Mouse (Mus musculus): ENCODE measurements around the gene Akr1b8.
"Not testable (repeated sequence)": the region's sequence is repeated elsewhere in the genome, so short reads cannot be mapped to it uniquely, and the experiment has no call there.

Gene Akr1b8

DNA sequence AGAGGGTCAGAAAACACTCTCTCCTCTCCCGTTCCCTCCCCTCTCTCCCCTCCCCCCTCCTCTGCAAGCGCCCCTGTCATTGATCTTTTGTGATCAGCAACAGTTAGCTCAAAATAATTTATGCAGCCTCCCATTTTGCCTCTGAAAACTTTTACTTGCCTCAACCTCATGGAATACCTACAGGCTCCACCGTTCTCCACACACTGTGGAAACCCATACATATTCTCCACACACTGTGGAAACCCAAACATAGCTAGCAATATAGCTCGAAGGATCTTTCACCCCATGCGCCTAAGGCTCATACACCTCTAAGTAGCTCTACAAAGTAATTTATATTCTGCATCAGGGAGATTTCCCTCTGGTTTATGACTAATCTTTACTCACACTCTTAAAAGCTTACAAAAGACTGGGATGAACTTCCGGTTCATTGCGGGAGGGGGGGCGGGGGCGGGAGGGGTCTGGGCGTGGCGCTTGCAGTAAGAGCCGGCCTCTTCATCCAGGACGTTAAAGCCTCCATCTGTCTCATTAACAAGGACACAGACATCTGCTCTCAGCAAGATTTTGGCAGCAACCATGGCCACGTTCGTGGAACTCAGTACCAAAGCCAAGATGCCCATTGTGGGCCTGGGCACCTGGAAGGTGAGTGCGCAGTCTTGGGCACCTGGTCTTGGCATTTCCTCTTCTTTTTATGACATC is at the start of gene Akr1b8:
Gene Akr1b8, plus strand, starts transcription at position 462 of the 696 bp plus-strand sequence.
- no peak for DNase-seq

DNA sequence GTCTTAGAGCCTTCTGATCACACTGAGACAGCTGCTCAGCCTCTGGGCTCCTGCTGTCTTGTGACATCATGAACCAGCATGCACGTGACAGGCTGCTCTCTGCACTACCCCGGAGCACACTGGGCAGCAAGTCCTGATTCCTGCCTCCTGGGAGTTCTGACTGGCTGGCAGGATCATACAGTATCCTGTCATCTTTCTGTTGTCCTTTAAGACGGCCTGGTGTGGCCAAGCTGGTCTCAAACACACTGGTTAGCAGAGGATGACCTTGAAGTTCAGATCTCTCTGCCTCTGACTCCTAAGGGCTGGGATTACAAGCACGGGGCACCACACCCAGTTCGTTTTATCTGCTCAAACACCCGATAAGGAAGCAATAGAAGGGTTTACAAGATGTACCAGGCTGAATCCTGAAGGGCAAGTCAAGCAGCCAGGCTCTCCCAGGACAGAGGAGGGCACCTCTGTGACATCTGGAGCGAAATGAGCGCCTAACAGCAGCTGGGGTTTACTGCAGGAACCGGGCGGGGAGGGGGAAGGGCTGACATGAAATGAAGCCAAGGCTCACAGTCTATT is 49.2 kb upstream of the Akr1b8 start:
- peak; percentile 49 for DNase-seq

DNA sequence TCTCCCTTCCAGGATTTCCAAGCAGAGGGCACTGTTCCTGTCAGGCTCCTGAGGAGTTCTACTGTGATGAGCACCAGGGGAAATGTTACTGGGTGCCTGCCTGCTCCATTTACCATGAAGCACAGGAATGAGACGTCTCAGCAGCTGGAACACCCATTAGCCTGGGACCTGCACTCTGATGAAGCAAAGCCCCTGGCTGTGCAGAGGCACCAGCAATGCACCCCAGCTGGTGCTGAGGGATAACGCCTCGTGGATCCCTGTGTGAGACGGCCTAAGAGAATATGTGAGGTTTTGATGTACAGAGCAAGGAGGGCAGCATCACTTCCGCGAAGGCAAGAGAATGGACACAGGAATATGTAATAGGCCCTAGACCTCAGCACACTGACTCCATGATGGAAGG is 47.1 kb upstream of the Akr1b8 start:
- DNase-seq, result no peak

GRCm38 (mm10) chr6:34309526-34309925 is 44.4 kb upstream of the Akr1b8 start:
- DNase-seq, result peak; percentile 51

GRCm38 (mm10) chr6:34310023-34310595 is 43.8 kb upstream of the Akr1b8 start:
- no peak for DNase-seq

- DNase-seq, result peak; percentile 28
Measured at GRCm38 (mm10) chr6:34313386-34313785, 40.5 kb upstream of the Akr1b8 start.

GRCm38 (mm10) chr6:34313921-34314320 is 40.0 kb upstream of the Akr1b8 start:
- DNase-seq, result no peak

- DNase-seq, result peak; percentile 96
Measured at GRCm38 (mm10) chr6:34316854-34317771, 36.8 kb upstream of the Akr1b8 start, which contains the start of gene Akr1b3. Akr1b3 (minus strand) TSS chr6:34317478.

DNA sequence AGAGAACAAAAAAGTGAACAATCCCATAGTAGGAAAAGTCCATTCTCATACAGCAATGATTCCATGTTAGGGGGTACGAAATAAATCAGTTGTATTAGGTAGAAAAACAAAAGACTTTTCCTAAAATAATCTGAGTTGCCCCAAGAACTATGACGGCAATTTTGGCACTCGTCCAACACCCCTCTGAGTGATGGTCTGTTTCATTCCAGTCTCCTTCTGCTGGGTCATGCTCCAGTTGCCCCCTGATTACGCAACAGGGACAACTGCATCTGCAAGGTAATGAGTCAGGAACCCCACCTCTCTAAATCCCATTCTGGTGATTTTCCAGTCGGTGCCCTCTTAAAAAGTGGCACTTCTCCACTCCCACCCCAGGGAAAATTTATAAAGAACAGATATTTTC is 35.7 kb upstream of the Akr1b8 start:
- peak; percentile 38 for DNase-seq

- DNase-seq, result no peak
Measured at GRCm38 (mm10) chr6:34318636-34319035, 35.3 kb upstream of the Akr1b8 start.

DNA sequence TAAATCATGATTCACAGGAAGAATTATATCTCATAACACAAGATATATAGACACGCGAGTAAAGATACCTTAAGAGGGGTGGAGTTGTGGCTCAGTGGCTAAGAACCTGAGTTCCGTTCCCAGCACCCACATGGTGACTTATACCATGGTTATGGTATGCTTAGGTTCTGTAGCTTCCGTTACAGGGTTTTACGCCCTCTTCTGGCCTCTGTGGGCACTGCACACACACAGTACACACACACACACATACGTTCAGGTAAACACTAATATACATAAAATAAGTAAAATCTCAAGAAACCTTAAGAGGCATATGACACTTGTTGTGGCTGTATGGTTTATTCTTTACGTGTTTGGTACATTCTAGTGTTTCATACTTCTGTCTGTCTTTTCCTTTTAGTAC is 31.8 kb upstream of the Akr1b8 start:
- DNase-seq, result no peak

DNA sequence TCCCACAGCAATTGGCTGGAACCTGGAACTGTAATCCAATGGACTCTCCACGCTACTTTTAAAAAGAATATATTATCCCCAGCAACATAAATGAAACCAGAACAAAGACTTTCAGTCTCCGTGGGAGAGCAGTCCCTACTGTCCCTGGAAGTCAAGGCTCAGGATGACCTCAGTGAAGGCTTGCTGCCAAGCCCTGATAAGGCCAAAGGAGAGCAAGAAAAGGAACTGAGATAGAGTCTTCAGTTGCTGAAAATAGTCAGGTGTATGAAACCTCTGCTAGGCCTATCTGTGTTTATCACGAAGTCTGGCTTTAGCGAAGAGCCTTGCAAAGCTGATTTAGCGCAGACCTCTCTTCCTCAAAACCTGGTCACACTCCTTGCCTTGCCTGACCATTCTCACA is 22.5 kb upstream of the Akr1b8 start:
- no peak for DNase-seq

DNA sequence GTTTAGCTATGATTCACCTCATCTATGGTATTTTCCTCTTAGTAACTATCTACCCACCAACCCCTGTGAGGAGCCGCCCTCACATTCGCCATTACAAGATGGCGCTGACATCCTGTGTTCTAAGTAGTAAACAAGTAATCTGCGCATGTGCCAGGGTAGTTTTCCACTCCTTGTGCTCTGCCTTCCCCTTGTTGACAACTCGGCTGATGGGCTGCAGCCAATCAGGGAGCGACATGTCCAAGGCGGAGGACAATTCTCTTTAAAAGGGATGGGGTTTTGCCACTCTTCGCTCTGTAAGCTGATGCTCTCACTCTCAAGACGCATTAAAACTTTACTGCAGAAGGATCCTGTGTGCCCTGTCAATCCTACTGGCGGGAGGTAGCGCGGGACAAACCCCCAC is 22.1 kb upstream of the Akr1b8 start:
- DNase-seq, result not testable (repeated sequence)

DNA sequence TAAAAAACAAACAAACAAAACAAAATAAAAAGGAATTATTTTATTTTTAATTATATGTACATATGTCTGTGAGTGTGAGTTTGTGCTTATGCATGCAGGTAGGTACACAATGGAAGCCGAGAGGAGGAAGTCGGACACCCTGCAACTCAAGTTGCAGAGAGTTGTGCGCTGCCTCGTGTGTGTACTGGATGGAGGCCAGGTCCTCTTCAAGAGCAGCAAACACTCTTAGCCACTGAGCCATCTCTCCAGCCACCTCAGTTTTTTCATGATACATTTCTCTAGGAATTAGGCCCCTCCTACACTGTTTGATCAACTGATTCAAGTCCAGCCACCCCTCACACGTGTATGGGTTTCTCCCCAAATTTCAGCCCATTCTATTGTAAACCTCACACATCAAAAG is 19.2 kb upstream of the Akr1b8 start:
- peak; percentile 77 for DNase-seq

DNA sequence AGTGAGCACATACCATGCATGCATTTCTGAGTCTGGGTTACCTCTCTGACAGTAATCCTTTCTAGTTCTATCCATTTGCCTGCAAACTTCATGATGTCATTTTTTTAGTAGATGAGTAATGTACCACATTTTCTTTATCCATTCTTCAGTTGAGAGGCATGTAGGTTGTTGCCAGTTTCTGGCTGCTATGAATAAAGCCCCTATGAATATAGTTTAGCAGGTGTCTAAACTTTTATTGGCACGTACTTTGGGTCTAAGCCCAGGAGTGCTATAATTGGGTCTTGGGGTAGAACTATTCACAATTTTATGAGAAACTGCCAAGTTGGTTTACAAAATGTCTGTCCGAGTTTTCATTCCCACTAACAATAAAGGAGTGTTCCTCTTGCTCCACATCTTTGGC is 16.1 kb upstream of the Akr1b8 start:
- no peak for DNase-seq

GRCm38 (mm10) chr6:34341991-34342390 is 11.9 kb upstream of the Akr1b8 start:
- DNase-seq, result no peak

DNA sequence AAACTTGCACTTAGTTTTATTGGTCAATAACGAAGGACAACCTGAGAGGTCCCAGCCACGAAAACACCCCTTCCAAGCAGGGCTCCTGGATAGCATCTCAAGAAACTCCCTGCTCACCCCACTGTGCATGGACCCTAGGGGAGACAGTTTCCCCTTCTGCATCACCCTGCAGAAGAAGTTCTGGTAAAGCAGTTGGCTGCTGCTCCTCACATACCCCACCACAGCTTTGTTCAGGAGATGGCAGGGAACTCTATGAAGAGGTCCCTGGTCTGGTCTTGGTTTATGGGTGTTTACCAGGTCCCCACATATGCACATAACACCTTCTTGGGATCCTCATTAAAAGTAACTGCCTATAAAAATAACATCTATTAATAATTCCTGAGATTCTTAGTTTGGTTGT is 11.4 kb upstream of the Akr1b8 start:
- no peak for DNase-seq

DNA sequence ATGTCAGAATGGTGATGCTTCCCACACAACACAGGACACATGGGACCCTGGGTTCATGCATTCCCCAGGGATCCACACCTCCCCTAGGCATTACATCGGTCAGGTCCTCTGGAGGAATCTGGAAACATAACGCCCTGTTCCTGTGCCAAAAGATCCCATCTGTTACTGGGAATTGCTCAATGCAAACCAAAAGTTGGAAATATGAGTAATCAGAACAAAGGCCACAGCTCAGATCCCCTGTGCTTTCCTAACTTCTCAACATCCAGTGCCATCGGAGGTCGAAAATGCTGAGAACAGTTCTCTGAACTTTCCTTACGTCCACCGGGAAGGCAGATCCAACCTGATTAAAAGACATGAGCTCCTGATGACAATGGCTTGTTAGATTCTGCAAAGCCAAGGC is 10.5 kb upstream of the Akr1b8 start:
- peak; percentile 32 for DNase-seq

DNA sequence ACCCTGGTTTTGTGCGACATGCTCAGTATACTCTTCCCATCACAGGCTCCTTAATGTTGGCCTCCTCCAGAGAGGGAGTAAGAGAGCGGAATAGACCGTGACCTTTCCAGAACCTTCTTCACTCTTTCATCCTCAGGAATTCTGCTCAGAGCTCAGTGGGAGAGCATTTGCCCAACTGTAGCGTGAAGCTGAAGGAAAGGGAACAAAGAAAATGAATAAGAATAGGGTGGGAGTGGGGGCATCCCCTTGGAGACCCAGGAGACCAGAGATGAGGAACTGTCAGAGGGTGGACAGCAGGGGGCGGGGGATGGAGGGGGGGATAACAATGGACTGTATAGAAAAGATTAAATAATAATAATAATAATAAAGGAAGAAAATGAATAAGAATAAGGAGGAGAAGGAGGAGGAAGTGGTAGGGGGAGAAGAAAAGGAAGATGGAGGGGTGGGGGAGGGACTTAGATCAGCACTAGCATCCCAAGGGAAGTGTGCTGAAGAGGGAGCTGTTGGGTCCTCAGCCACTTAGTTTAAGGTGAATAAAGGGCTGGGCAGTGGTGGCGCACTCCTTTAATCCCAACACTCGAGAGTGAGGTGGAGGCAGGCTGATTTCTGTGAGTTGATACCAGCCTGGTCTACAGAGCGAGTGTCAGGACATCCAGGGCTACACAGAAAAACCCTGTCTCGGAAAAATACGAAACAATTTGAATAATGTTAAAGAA is 9.6 kb upstream of the Akr1b8 start:
- DNase-seq, result no peak

- DNase-seq, result peak; percentile 70
Measured at GRCm38 (mm10) chr6:34344935-34345334, 9.0 kb upstream of the Akr1b8 start.

GRCm38 (mm10) chr6:34346096-34346898 is 7.6 kb upstream of the Akr1b8 start:
- DNase-seq, result peak; percentile 82
